Mouse (Mus musculus): Measurements from ENCODE around the gene Osbpl3. TPM values are rescaled to one million over a fixed set of nuclear protein-coding genes. Genes with fewer than 3 reads are reported as not detected.

The Osbpl3 gene
- polyA plus RNA-seq, 1 experiment from 2014 or later, result 17.0 TPM

- no peak for ATAC-seq (ENCODE audit: low FRiP score, low TSS enrichment)
- Histone ChIP-seq H3K9ac (ENCODE audit: low read depth, low read length) (no peak overlapping the region), H3K36me3 (ENCODE audit: control insufficient read depth, insufficient read depth, low read length) (no peaks in the 10 kb centered on the region), H3K27me3 (ENCODE audit: control insufficient read depth, insufficient read depth, low read length) (no peaks in the 10 kb centered on the region), H3K4me2 (replicated peaks; ENCODE audit: low read depth, low read length) (no peak overlapping the region), H3K4me1 (ENCODE audit: control insufficient read depth, insufficient read depth, low read length) (0 out of 2 replicates have a peak, but pooled peaks cover 6% of the 10 kb centered on the region), H3K9me3 (ENCODE audit: control insufficient read depth, low read length) (no peaks in the 10 kb centered on the region), H3K4me3 (ENCODE audit: low read length) (no peak overlapping the region), H3K27ac (ENCODE audit: low read depth, low read length) (no peak overlapping the region)
- 75% methylated on average over 21 of the region's 21 CpGs for WGBS
Measured at GRCm38 (mm10) chr6:50377742-50378720, 78.0 kb downstream of the Osbpl3 start.

GRCm38 (mm10) chr6:50376684-50377083 lies 79.3 kb downstream of the Osbpl3 start:
- Histone ChIP-seq H3K27ac (ENCODE audit: low read depth, low read length) (no peak overlapping the region), H3K36me3 (ENCODE audit: control insufficient read depth, insufficient read depth, low read length) (no peaks in the 10 kb centered on the region), H3K27me3 (ENCODE audit: control insufficient read depth, insufficient read depth, low read length) (no peaks in the 10 kb centered on the region), H3K9me3 (ENCODE audit: control insufficient read depth, low read length) (no peaks in the 10 kb centered on the region), H3K4me2 (replicated peaks; ENCODE audit: low read depth, low read length) (no peak overlapping the region), H3K9ac (ENCODE audit: low read depth, low read length) (no peak overlapping the region), H3K4me1 (ENCODE audit: control insufficient read depth, insufficient read depth, low read length) (no peaks in the 10 kb centered on the region), H3K4me3 (ENCODE audit: low read length) (no peak overlapping the region)
- WGBS, result 94% methylated on average over 1 of the region's 1 CpGs
- ATAC-seq (ENCODE audit: low FRiP score, low TSS enrichment), result no peak

- H3K27ac ChIP-seq (ENCODE audit: low read depth, low read length), result no peak overlapping the region
- WGBS, result 61% methylated on average over 5 of the region's 5 CpGs
Measured at GRCm38 (mm10) chr6:50372516-50373424, 83.2 kb downstream of the Osbpl3 start.

GRCm38 (mm10) chr6:50371501-50372086 lies 84.4 kb downstream of the Osbpl3 start:
- 0 out of 2 replicates have a peak, but pooled peaks have one; percentile 46 for ATAC-seq (ENCODE audit: low FRiP score, low TSS enrichment)
- no peak overlapping the region for H3K27ac ChIP-seq (ENCODE audit: low read depth, low read length)
- no peaks in the 10 kb centered on the region; the same call in 1 of the 2 replicates for H3K36me3 ChIP-seq (ENCODE audit: control insufficient read depth, insufficient read depth, low read length)
- peaks cover 2% of the 10 kb centered on the region; the same call in 1 of the 2 replicates for H3K9me3 ChIP-seq (ENCODE audit: control insufficient read depth, low read length)
- 88% methylated on average over 8 of the region's 8 CpGs for WGBS
- no peak overlapping the region for H3K9ac ChIP-seq (ENCODE audit: low read depth, low read length)
- H3K27me3 ChIP-seq (ENCODE audit: control insufficient read depth, insufficient read depth, low read length), result no peaks in the 10 kb centered on the region
- H3K4me2 ChIP-seq (replicated peaks; ENCODE audit: low read depth, low read length), result no peak overlapping the region
- no peaks in the 10 kb centered on the region for H3K4me1 ChIP-seq (ENCODE audit: control insufficient read depth, insufficient read depth, low read length)
- no peak overlapping the region for H3K4me3 ChIP-seq (ENCODE audit: low read length)

More at GRCm38 (mm10) chr6:50372516-50373424, 83.2 kb downstream of the Osbpl3 start:
- no peak overlapping the region for H3K9ac ChIP-seq (ENCODE audit: low read depth, low read length)
- H3K4me1 ChIP-seq (ENCODE audit: control insufficient read depth, insufficient read depth, low read length), result no peaks in the 10 kb centered on the region
- H3K9me3 ChIP-seq (ENCODE audit: control insufficient read depth, low read length), result peaks cover 2% of the 10 kb centered on the region; the same call in 1 of the 2 replicates
- ATAC-seq (ENCODE audit: low FRiP score, low TSS enrichment), result no peak
- H3K4me2 ChIP-seq (replicated peaks; ENCODE audit: low read depth, low read length), result no peak overlapping the region
- no peaks in the 10 kb centered on the region for H3K27me3 ChIP-seq (ENCODE audit: control insufficient read depth, insufficient read depth, low read length)
- H3K36me3 ChIP-seq (ENCODE audit: control insufficient read depth, insufficient read depth, low read length), result no peaks in the 10 kb centered on the region; the same call in 1 of the 2 replicates
- H3K4me3 ChIP-seq (ENCODE audit: low read length), result no peak overlapping the region

GRCm38 (mm10) chr6:50368502-50369292 lies 87.3 kb downstream of the Osbpl3 start:
- no peak overlapping the region for H3K9ac ChIP-seq (ENCODE audit: low read depth, low read length)
- no peak overlapping the region for H3K27ac ChIP-seq (ENCODE audit: low read depth, low read length)
- no peaks in the 10 kb centered on the region; the same call in 1 of the 2 replicates for H3K36me3 ChIP-seq (ENCODE audit: control insufficient read depth, insufficient read depth, low read length)
- H3K27me3 ChIP-seq (ENCODE audit: control insufficient read depth, insufficient read depth, low read length), result no peaks in the 10 kb centered on the region
- ATAC-seq (ENCODE audit: low FRiP score, low TSS enrichment), result no peak
- no peak overlapping the region for H3K4me3 ChIP-seq (ENCODE audit: low read length)
- H3K4me1 ChIP-seq (ENCODE audit: control insufficient read depth, insufficient read depth, low read length), result no peaks in the 10 kb centered on the region
- 91% methylated on average over 8 of the region's 8 CpGs for WGBS
- peaks cover 2% of the 10 kb centered on the region; the same call in 1 of the 2 replicates for H3K9me3 ChIP-seq (ENCODE audit: control insufficient read depth, low read length)
- H3K4me2 ChIP-seq (replicated peaks; ENCODE audit: low read depth, low read length), result no peak overlapping the region

GRCm38 (mm10) chr6:50367836-50368235 lies 88.2 kb downstream of the Osbpl3 start:
- Histone ChIP-seq H3K27me3 (ENCODE audit: control insufficient read depth, insufficient read depth, low read length) (no peaks in the 10 kb centered on the region), H3K4me1 (ENCODE audit: control insufficient read depth, insufficient read depth, low read length) (no peaks in the 10 kb centered on the region), H3K9ac (ENCODE audit: low read depth, low read length) (no peak overlapping the region), H3K4me3 (ENCODE audit: low read length) (no peak overlapping the region), H3K4me2 (replicated peaks; ENCODE audit: low read depth, low read length) (no peak overlapping the region), H3K27ac (ENCODE audit: low read depth, low read length) (no peak overlapping the region), H3K36me3 (ENCODE audit: control insufficient read depth, insufficient read depth, low read length) (no peaks in the 10 kb centered on the region; the same call in 1 of the 2 replicates), H3K9me3 (ENCODE audit: control insufficient read depth, low read length) (peaks cover 2% of the 10 kb centered on the region; the same call in 1 of the 2 replicates)
- ATAC-seq (ENCODE audit: low FRiP score, low TSS enrichment), result no peak
- WGBS, result 92% methylated on average over 5 of the region's 5 CpGs

- Histone ChIP-seq H3K27ac (ENCODE audit: low read depth, low read length) (no peak overlapping the region), H3K27me3 (ENCODE audit: control insufficient read depth, insufficient read depth, low read length) (no peaks in the 10 kb centered on the region), H3K36me3 (ENCODE audit: control insufficient read depth, insufficient read depth, low read length) (no peaks in the 10 kb centered on the region; the same call in 1 of the 2 replicates), H3K4me1 (ENCODE audit: control insufficient read depth, insufficient read depth, low read length) (no peaks in the 10 kb centered on the region), H3K9ac (ENCODE audit: low read depth, low read length) (no peak overlapping the region), H3K4me3 (ENCODE audit: low read length) (no peak overlapping the region), H3K4me2 (replicated peaks; ENCODE audit: low read depth, low read length) (no peak overlapping the region), H3K9me3 (ENCODE audit: control insufficient read depth, low read length) (peaks cover 2% of the 10 kb centered on the region; the same call in 1 of the 2 replicates)
- WGBS, result 89% methylated on average over 5 of the region's 5 CpGs
- ATAC-seq (ENCODE audit: low FRiP score, low TSS enrichment), result no peak
Measured at GRCm38 (mm10) chr6:50366724-50367123, 89.3 kb downstream of the Osbpl3 start.

- 94% methylated on average over 7 of the region's 7 CpGs for WGBS
- no peaks in the 10 kb centered on the region; the same call in 1 of the 2 replicates for H3K36me3 ChIP-seq (ENCODE audit: control insufficient read depth, insufficient read depth, low read length)
- H3K4me1 ChIP-seq (ENCODE audit: control insufficient read depth, insufficient read depth, low read length), result no peaks in the 10 kb centered on the region
- H3K4me3 ChIP-seq (ENCODE audit: low read length), result no peak overlapping the region
- H3K9ac ChIP-seq (ENCODE audit: low read depth, low read length), result no peak overlapping the region
- peaks cover 2% of the 10 kb centered on the region; the same call in 1 of the 2 replicates for H3K9me3 ChIP-seq (ENCODE audit: control insufficient read depth, low read length)
- H3K4me2 ChIP-seq (replicated peaks; ENCODE audit: low read depth, low read length), result no peak overlapping the region
- H3K27me3 ChIP-seq (ENCODE audit: control insufficient read depth, insufficient read depth, low read length), result no peaks in the 10 kb centered on the region
- no peak for ATAC-seq (ENCODE audit: low FRiP score, low TSS enrichment)
- no peak overlapping the region for H3K27ac ChIP-seq (ENCODE audit: low read depth, low read length)
Measured at GRCm38 (mm10) chr6:50366319-50366718, 89.7 kb downstream of the Osbpl3 start.

Data from kidney, embryonic 14.5 days (tissue).